Mouse (Mus musculus) hindbrain, embryonic 13.5 days (tissue): ENCODE measurements around the gene Nat8f3. TPM values are rescaled to one million over a fixed set of nuclear protein-coding genes. Genes with fewer than 3 reads are reported as not detected.
"Not testable (repeated sequence)": the region's sequence is repeated elsewhere in the genome, so short reads cannot be mapped to it uniquely, and the experiment has no call there.

ENCODE experiments used
- ATAC-seq: fragments of 200-750 bp; cut with Nextera tagmentation; 2 replicates; pipeline ENCODE4 v1.8.0; 2017; ENCODE audit warnings: moderate TSS enrichment; ENCODE audit not compliant: low FRiP score
- H3K27ac ChIP-seq: fragments of 300-500 bp; sonication (generic); 2 replicates; pipeline ENCODE4 v1.5.1; 2015; ENCODE audit warnings: inconsistent platforms, mild to moderate bottlenecking, moderate library complexity
- H3K27me3 ChIP-seq: fragments of 300-500 bp; sonication (generic); 2 replicates; pipeline ENCODE4 v1.6.1; 2015; ENCODE audit warnings: mild to moderate bottlenecking, inconsistent platforms
- H3K36me3 ChIP-seq: fragments of 300-500 bp; sonication (generic); 2 replicates; pipeline ENCODE4 v1.6.1; 2015; ENCODE audit warnings: mild to moderate bottlenecking, inconsistent platforms
- H3K4me1 ChIP-seq: fragments of 300-500 bp; sonication (generic); replicated peaks from 2 replicates; pipeline ENCODE4 v1.6.1; 2015; ENCODE audit warnings: inconsistent platforms
- H3K4me2 ChIP-seq: fragments of 300-500 bp; sonication (generic); 2 replicates; pipeline ENCODE4 v1.6.1; 2015; ENCODE audit warnings: inconsistent platforms, mild to moderate bottlenecking, moderate library complexity
- H3K4me3 ChIP-seq: fragments of 300-500 bp; sonication (generic); 2 replicates; pipeline ENCODE4 v1.5.1; 2015; ENCODE audit warnings: mild to moderate bottlenecking, inconsistent platforms
- H3K9ac ChIP-seq: fragments of 300-500 bp; sonication (generic); 2 replicates; pipeline ENCODE4 v1.6.1; 2015; ENCODE audit warnings: mild to moderate bottlenecking, inconsistent platforms
- H3K9me3 ChIP-seq: fragments of 300-500 bp; sonication (generic); 2 replicates; pipeline ENCODE4 v1.6.1; 2016; ENCODE audit warnings: inconsistent platforms
- WGBS: fragments of 180-500 bp; shearing (Covaris S2); methylation state at CpG from one replicate; pipeline ENCODE4 v1.1.7; 2015; 5-methylcytosine and 5-hydroxymethylcytosine counted together
- polyA plus RNA-seq: library from polyadenylated mRNA; unstranded; fragments of >200 nt; fragmentation: Nextera tagmentation; extraction: Ambion mirVana; gene quantifications from 2 replicates; pipeline ENCODE4 v1.2.1, GENCODE M21; 2015

Gene Nat8f3
- 0.40 and 0.44 TPM in 2 replicates for polyA plus RNA-seq

- not testable (repeated sequence) for H3K27ac ChIP-seq, H3K4me1 ChIP-seq, H3K36me3 ChIP-seq, H3K9me3 ChIP-seq, ATAC-seq, H3K27me3 ChIP-seq, H3K4me2 ChIP-seq, H3K9ac ChIP-seq, H3K4me3 ChIP-seq
- 63% methylated on average over 13 of the region's 13 CpGs for WGBS
Measured at GRCm38 (mm10) chr6:85765532-85765931, at the start of gene Nat8f3. Nat8f3 (minus strand) TSS chr6:85765754.

- Histone ChIP-seq H3K27ac (no peak overlapping the region), H3K4me3 (no peak overlapping the region), H3K4me1 (no peaks in the 10 kb centered on the region), H3K9ac (no peak overlapping the region), H3K4me2 (no peak overlapping the region), H3K27me3 (no peaks in the 10 kb centered on the region), H3K36me3 (no peaks in the 10 kb centered on the region), H3K9me3 (no peaks in the 10 kb centered on the region)
- WGBS, result 93% methylated on average over 2 of the region's 2 CpGs
- no peak for ATAC-seq
Measured at GRCm38 (mm10) chr6:85813339-85813738, 47.8 kb upstream of the Nat8f3 start.

- WGBS, result 62% methylated on average over 3 of the region's 3 CpGs
- H3K9me3 ChIP-seq, H3K4me3 ChIP-seq, H3K27me3 ChIP-seq, H3K9ac ChIP-seq, H3K4me2 ChIP-seq, ATAC-seq, H3K36me3 ChIP-seq, H3K27ac ChIP-seq, H3K4me1 ChIP-seq: not testable (repeated sequence)
Measured at GRCm38 (mm10) chr6:85810942-85811537, 45.5 kb upstream of the Nat8f3 start.

DNA sequence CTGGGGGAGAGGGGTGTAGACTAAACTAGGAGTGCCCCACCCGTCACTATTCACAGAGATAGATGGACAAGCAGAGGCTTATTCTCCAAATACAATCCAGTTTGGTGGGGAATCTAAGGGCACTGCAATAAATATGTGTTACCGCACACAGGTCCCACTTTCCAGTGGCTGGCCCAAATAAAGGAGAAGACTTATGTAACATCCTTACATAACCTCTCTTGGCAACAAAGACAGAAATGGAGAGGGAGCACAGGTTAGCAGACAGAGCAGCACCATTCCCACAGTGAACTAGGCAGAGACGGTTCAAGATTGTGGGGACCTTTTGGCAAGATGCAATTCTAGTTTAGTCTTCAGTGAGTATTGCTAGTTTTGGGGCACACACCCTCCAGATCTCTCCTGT lies 45.0 kb upstream of the Nat8f3 start:
- ATAC-seq, H3K27me3 ChIP-seq, H3K4me3 ChIP-seq, H3K9ac ChIP-seq, H3K27ac ChIP-seq, H3K36me3 ChIP-seq, H3K4me2 ChIP-seq, H3K9me3 ChIP-seq, H3K4me1 ChIP-seq: not testable (repeated sequence)
- 100% methylated on average over 2 of the region's 3 CpGs for WGBS

DNA sequence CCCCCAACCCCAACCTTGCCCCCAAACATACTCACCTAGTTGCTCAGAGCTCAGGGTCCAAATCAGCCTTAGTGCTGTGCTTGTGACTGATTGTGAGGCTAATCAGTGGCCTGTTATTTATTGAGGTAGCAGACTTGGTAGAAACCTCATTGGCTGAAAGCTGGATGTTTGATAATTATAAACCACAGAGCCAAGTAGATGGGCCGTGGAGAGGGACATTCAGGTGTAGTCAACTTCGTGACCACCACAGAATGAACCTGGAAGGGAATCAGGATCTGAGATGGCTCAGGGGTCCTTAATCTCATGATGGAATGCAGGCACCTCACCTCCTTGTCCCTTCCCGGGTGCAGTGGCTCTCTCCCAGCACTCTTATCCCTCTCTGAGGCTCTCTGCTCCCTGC lies 44.2 kb upstream of the Nat8f3 start:
- not testable (repeated sequence) for H3K4me1 ChIP-seq, H3K27me3 ChIP-seq, H3K9ac ChIP-seq, H3K9me3 ChIP-seq, H3K4me2 ChIP-seq, ATAC-seq, H3K27ac ChIP-seq, H3K4me3 ChIP-seq, H3K36me3 ChIP-seq
- 88% methylated on average over 3 of the region's 3 CpGs for WGBS

- not testable (repeated sequence) for H3K4me2 ChIP-seq, H3K27me3 ChIP-seq, H3K9ac ChIP-seq, ATAC-seq, H3K36me3 ChIP-seq, H3K4me3 ChIP-seq, H3K27ac ChIP-seq, H3K9me3 ChIP-seq, H3K4me1 ChIP-seq
- 74% methylated on average over 5 of the region's 5 CpGs for WGBS
Measured at GRCm38 (mm10) chr6:85803180-85803579, 37.6 kb upstream of the Nat8f3 start.

- H3K9ac ChIP-seq, result not testable (repeated sequence)
Measured at GRCm38 (mm10) chr6:85763127-85764070, 2.2 kb downstream of the Nat8f3 start.

DNA sequence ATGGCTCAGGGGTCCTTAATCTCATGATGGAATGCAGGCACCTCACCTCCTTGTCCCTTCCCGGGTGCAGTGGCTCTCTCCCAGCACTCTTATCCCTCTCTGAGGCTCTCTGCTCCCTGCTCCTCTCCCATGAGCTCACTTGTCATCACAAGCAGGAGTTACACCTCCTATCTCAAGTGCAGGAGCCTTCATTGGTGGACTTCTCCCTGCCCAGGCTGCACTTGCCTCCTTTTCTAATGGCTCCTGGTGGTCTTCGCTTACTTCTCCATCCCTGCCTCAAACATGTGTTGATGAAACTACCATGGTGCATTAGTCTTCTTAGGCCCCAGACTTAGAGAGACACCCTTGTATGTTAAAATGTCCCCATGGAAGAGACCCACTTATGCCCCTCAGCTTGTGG lies 2.9 kb downstream of the Nat8f3 start:
- not testable (repeated sequence) for H3K27ac ChIP-seq, H3K36me3 ChIP-seq, H3K4me2 ChIP-seq, ATAC-seq, H3K9ac ChIP-seq, H3K4me3 ChIP-seq, H3K27me3 ChIP-seq, H3K4me1 ChIP-seq, H3K9me3 ChIP-seq
- 88% methylated on average over 2 of the region's 2 CpGs for WGBS

More at GRCm38 (mm10) chr6:85763127-85764070, 2.2 kb downstream of the Nat8f3 start:
- H3K4me3 ChIP-seq, H3K27me3 ChIP-seq, H3K9me3 ChIP-seq, H3K4me2 ChIP-seq, H3K36me3 ChIP-seq, ATAC-seq, H3K27ac ChIP-seq, H3K4me1 ChIP-seq: not testable (repeated sequence)
- 80% methylated on average over 6 of the region's 6 CpGs for WGBS

- not testable (repeated sequence) for H3K9me3 ChIP-seq, H3K4me2 ChIP-seq, H3K36me3 ChIP-seq, H3K4me1 ChIP-seq, H3K27me3 ChIP-seq, H3K27ac ChIP-seq, ATAC-seq, H3K9ac ChIP-seq, H3K4me3 ChIP-seq
- whole genome bisulfite sequencing, result 76% methylated on average over 4 of the region's 6 CpGs
Measured at GRCm38 (mm10) chr6:85755705-85756249, 9.8 kb downstream of the Nat8f3 start.

DNA sequence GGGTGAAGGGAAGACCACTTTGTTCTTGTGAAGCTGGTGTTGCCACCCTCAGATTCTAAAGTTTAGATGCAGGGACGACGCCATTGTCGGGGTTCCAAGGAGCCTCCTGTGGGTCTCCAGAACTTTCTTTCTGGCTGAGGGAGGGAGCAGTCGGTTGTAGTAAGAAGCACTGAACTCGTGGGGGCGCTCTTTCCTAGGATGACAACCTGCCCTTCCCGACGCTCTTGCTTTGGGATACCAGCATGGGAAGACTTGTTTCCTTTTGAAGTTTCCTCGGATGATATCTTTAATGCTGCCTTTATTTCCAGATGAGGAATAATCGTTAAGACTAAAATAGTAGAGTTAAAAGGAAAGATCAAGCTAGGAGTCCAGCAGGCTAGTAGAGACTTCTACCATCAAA lies 52.4 kb downstream of the Nat8f3 start, which contains the start of gene Nat8f7:
Gene Nat8f7 (minus strand): TSS at position 101 of the 400 bp plus-strand sequence.
- ATAC-seq, result not testable (repeated sequence)

DNA sequence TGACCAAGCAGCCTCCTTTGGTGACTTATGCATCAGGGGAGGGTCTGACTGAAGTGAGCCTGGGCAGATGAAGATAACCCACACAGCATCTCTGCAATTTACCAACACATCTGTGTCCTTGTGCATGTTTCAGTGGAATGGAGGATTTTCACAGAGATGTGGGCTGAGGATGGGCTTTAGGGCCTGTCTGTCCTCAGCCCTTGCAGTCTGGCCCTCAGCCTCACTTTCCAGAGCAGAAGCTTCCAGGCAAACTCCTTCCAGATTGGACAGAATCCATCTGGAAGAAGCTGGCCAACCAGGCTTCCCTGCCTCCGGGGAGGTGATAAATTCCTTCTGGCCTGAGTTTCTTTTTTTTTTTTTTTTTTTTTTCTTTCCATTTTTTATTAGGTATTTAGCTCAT lies 55.9 kb downstream of the Nat8f3 start:
- H3K4me2 ChIP-seq, H3K9ac ChIP-seq, H3K4me1 ChIP-seq, H3K9me3 ChIP-seq, H3K36me3 ChIP-seq, ATAC-seq, H3K27me3 ChIP-seq, H3K4me3 ChIP-seq, H3K27ac ChIP-seq: not testable (repeated sequence)
- 83% methylated on average over 1 of the region's 1 CpGs for WGBS

More for the DNA sequence above, 52.4 kb downstream of the Nat8f3 start, which contains the start of gene Nat8f7:
- 87% methylated on average over 10 of the region's 10 CpGs for WGBS
- H3K27ac ChIP-seq, H3K36me3 ChIP-seq, H3K9ac ChIP-seq, H3K4me2 ChIP-seq, H3K4me3 ChIP-seq, H3K27me3 ChIP-seq, H3K4me1 ChIP-seq, H3K9me3 ChIP-seq: not testable (repeated sequence)

- H3K4me1 ChIP-seq, H3K36me3 ChIP-seq, H3K4me2 ChIP-seq, H3K4me3 ChIP-seq, H3K27ac ChIP-seq, H3K27me3 ChIP-seq, H3K9ac ChIP-seq, ATAC-seq, H3K9me3 ChIP-seq: not testable (repeated sequence)
- 100% methylated on average over 3 of the region's 5 CpGs for WGBS
Measured at GRCm38 (mm10) chr6:85709206-85709605, 56.3 kb downstream of the Nat8f3 start.
